18 mouse cellular contexts compared by ENCODE assay signal in genomic region chr4:109806408-109806807, GRCm38 (mm10).
A peak's percentile ranks its signal among the peaks of the same experiment; 100 is the strongest.
DNase-seq lines count a peak whose midpoint lies in the region; ATAC-seq lines count a peak whose summit lies in the region.
"Had no signal": no experiment of that assay in that cellular context is flagged by ENCODE, and none has a peak within 500 bp of the region (broad histone marks: within the 10 kb centered on the region; RNA-seq: fewer than 3 reads in every experiment).

No protein-coding gene starts in this region.

- no peaks in the 10 kb centered on the region for H3K9me3 ChIP-seq in heart, embryonic 13.5 days
- no peaks in the 10 kb centered on the region for H3K9me3 ChIP-seq in neural tube, embryonic 14.5 days (ENCODE audit: control insufficient read depth, low read length)
- no peaks in the 10 kb centered on the region for H3K9me3 ChIP-seq in neural tube, embryonic 15.5 days (replicated peaks)
- H3K9me3 ChIP-seq in midbrain, embryonic 12.5 days, result no peaks in the 10 kb centered on the region
- H3K9me3 ChIP-seq: kidney, embryonic 15.5 days; liver, embryonic 12.5 days; lung, embryonic 15.5 days had no signal

- no peak overlapping the region for H3K9ac ChIP-seq in heart, embryonic 13.5 days
- H3K9ac ChIP-seq in neural tube, embryonic 14.5 days (replicated peaks; ENCODE audit: low read depth, low read length), result no peak overlapping the region
- H3K9ac ChIP-seq in neural tube, embryonic 15.5 days (replicated peaks), result no peak overlapping the region
- H3K9ac ChIP-seq in midbrain, embryonic 12.5 days (replicated peaks), result no peak overlapping the region
- H3K9ac ChIP-seq: kidney, embryonic 15.5 days; liver, embryonic 12.5 days; lung, embryonic 15.5 days had no signal

- no peak for DNase-seq in heart, adult 11 months
- DNase-seq in spleen, adult 12 weeks (ENCODE audit: low spot score), result no peak
- DNase-seq in adrenal gland, postnatal 36 days, result no peak
- no peak for DNase-seq in embryo, embryonic 11 days
- DNase-seq: adrenal gland, postnatal 10 days; cerebellum, postnatal 10 days; gastrocnemius, postnatal 10 days; retina, postnatal 1 day; thymus, adult 18-20 months had no signal

- H3K27ac ChIP-seq in heart, embryonic 13.5 days (replicated peaks), result 0 out of 2 replicates have a peak overlapping the region, but pooled peaks have one; percentile 8
- no peak overlapping the region for H3K27ac ChIP-seq in neural tube, embryonic 14.5 days (ENCODE audit: low read depth, low read length)
- H3K27ac ChIP-seq in neural tube, embryonic 15.5 days (replicated peaks), result no peak overlapping the region
- peak overlapping the region; percentile 30; the same call in 1 of the 2 replicates for H3K27ac ChIP-seq in midbrain, embryonic 12.5 days (replicated peaks)
- H3K27ac ChIP-seq: kidney, embryonic 15.5 days; left cerebral cortex, adult 2 months; liver, embryonic 12.5 days; lung, embryonic 15.5 days had no signal

- H3K4me1 ChIP-seq in heart, embryonic 13.5 days, result peaks cover 13% of the 10 kb centered on the region
- H3K4me1 ChIP-seq in neural tube, embryonic 14.5 days (ENCODE audit: control insufficient read depth, insufficient read depth, low read length), result no peaks in the 10 kb centered on the region
- H3K4me1 ChIP-seq in neural tube, embryonic 15.5 days, result no peaks in the 10 kb centered on the region
- peaks cover 5% of the 10 kb centered on the region for H3K4me1 ChIP-seq in midbrain, embryonic 12.5 days
- H3K4me1 ChIP-seq: kidney, embryonic 15.5 days; lung, embryonic 15.5 days had no signal

- H3K27me3 ChIP-seq in heart, embryonic 13.5 days (replicated peaks), result no peaks in the 10 kb centered on the region
- no peaks in the 10 kb centered on the region for H3K27me3 ChIP-seq in neural tube, embryonic 14.5 days (ENCODE audit: control insufficient read depth, insufficient read depth, low read length)
- H3K27me3 ChIP-seq in neural tube, embryonic 15.5 days (replicated peaks), result no peaks in the 10 kb centered on the region
- H3K27me3 ChIP-seq in midbrain, embryonic 12.5 days, result no peaks in the 10 kb centered on the region
- H3K27me3 ChIP-seq: CH12.LX; kidney, embryonic 15.5 days; liver, embryonic 12.5 days; lung, embryonic 15.5 days had no signal

- H3K4me3 ChIP-seq in heart, embryonic 13.5 days, result no peak overlapping the region
- no peak overlapping the region for H3K4me3 ChIP-seq in neural tube, embryonic 14.5 days (ENCODE audit: low read depth, low read length)
- no peak overlapping the region for H3K4me3 ChIP-seq in neural tube, embryonic 15.5 days (replicated peaks)
- H3K4me3 ChIP-seq in midbrain, embryonic 12.5 days, result no peak overlapping the region
- H3K4me3 ChIP-seq: kidney, embryonic 15.5 days; left cerebral cortex, adult 2 months; liver, embryonic 12.5 days; lung, embryonic 15.5 days had no signal

- H3K36me3 ChIP-seq in heart, embryonic 13.5 days, result no peaks in the 10 kb centered on the region
- no peaks in the 10 kb centered on the region for H3K36me3 ChIP-seq in neural tube, embryonic 14.5 days (ENCODE audit: control insufficient read depth, insufficient read depth, low read length)
- H3K36me3 ChIP-seq in neural tube, embryonic 15.5 days, result no peaks in the 10 kb centered on the region
- no peaks in the 10 kb centered on the region for H3K36me3 ChIP-seq in midbrain, embryonic 12.5 days
- H3K36me3 ChIP-seq: kidney, embryonic 15.5 days; liver, embryonic 12.5 days; lung, embryonic 15.5 days had no signal

- peak overlapping the region; percentile 16; the same call in 1 of the 2 replicates for H3K4me2 ChIP-seq in heart, embryonic 13.5 days
- no peak overlapping the region for H3K4me2 ChIP-seq in neural tube, embryonic 14.5 days (ENCODE audit: low read depth, low read length)
- H3K4me2 ChIP-seq in neural tube, embryonic 15.5 days, result no peak overlapping the region
- H3K4me2 ChIP-seq in midbrain, embryonic 12.5 days (replicated peaks), result no peak overlapping the region
- H3K4me2 ChIP-seq: kidney, embryonic 15.5 days; liver, embryonic 12.5 days; lung, embryonic 15.5 days had no signal

- 55% methylated on average over 5 of the region's 5 CpGs for WGBS in heart, embryonic 13.5 days
- 45% methylated on average over 5 of the region's 5 CpGs for WGBS in neural tube, embryonic 14.5 days
- WGBS in neural tube, embryonic 15.5 days, result 48% methylated on average over 5 of the region's 5 CpGs
- WGBS in midbrain, embryonic 12.5 days, result 46% methylated on average over 5 of the region's 5 CpGs

- ATAC-seq in heart, embryonic 13.5 days (ENCODE audit: extremely low read depth, insufficient number of reproducible peaks, low FRiP score, low TSS enrichment), result no peak
- ATAC-seq in neural tube, embryonic 14.5 days (ENCODE audit: low read depth), result peak; percentile 44; the same call in 1 of the 2 replicates
- no peak for ATAC-seq in neural tube, embryonic 15.5 days (ENCODE audit: low FRiP score)
- peak; percentile 62 for ATAC-seq in midbrain, embryonic 12.5 days (ENCODE audit: low FRiP score, low read depth)
- ATAC-seq: liver, embryonic 12.5 days had no signal

Comparison
In these comparisons a context has a peak if more than half of its experiments do, and no peak if none do; other contexts are left out.
1. ATAC-seq: peak in neural tube, embryonic 14.5 days (single experiment) and midbrain, embryonic 12.5 days (single experiment); none in heart, embryonic 13.5 days (single experiment) and neural tube, embryonic 15.5 days (single experiment).
2. H3K27ac ChIP-seq: peak in heart, embryonic 13.5 days (single experiment) and midbrain, embryonic 12.5 days (single experiment); none in neural tube, embryonic 14.5 days (single experiment) and neural tube, embryonic 15.5 days (single experiment).